Mouse (Mus musculus) intestine, postnatal 0 days (tissue): ENCODE measurements at regions not wholly inside any gene's neighbourhood (a gene's known extent, or its start where the extent isn't known, plus 50 kb on each side); places are given as distances from the start of the nearest gene placed in this dataset.
A peak's percentile ranks its signal among the peaks of the same experiment; 100 is the strongest.

Experiments used
- ATAC-seq: fragments of 200-750 bp; cut with Nextera tagmentation; 2 replicates; pipeline ENCODE4 v1.8.0; 2017; ENCODE audit warnings: mild to moderate bottlenecking, moderate TSS enrichment, moderate library complexity
- H3K27ac ChIP-seq: fragments of 300-500 bp; sonication (generic); 2 replicates; pipeline ENCODE4 v1.5.1; 2014; ENCODE audit warnings: mild to moderate bottlenecking, low read depth, low read length, moderate library complexity
- H3K27me3 ChIP-seq: fragments of 300-500 bp; sonication (generic); replicated peaks from 2 replicates; pipeline ENCODE4 v1.6.1; 2014; ENCODE audit warnings: low read length, mixed read lengths; ENCODE audit not compliant: control insufficient read depth, insufficient read depth
- H3K36me3 ChIP-seq: fragments of 300-500 bp; sonication (generic); 2 replicates; pipeline ENCODE4 v1.6.1; 2014; ENCODE audit warnings: mild to moderate bottlenecking, moderate library complexity; ENCODE audit not compliant: control insufficient read depth, insufficient read depth
- H3K4me1 ChIP-seq: fragments of 300-500 bp; sonication (generic); replicated peaks from 2 replicates; pipeline ENCODE4 v1.6.1; 2014; ENCODE audit warnings: antibody characterized with exemption, low read length, mixed read lengths; ENCODE audit not compliant: control insufficient read depth, insufficient read depth
- H3K4me2 ChIP-seq: fragments of 300-500 bp; sonication (generic); replicated peaks from 2 replicates; pipeline ENCODE4 v1.6.1; 2014; ENCODE audit warnings: low read depth, mild to moderate bottlenecking, moderate library complexity
- H3K4me3 ChIP-seq: fragments of 300-500 bp; sonication (generic); 2 replicates; pipeline ENCODE4 v1.5.1; 2014; ENCODE audit warnings: low read depth, low read length
- H3K9ac ChIP-seq: fragments of 300-500 bp; sonication (generic); 2 replicates; pipeline ENCODE4 v1.6.1; 2014; ENCODE audit warnings: mild to moderate bottlenecking, low read depth, low read length
- H3K9me3 ChIP-seq: fragments of 300-500 bp; sonication (generic); 2 replicates; pipeline ENCODE4 v1.6.1; 2016; ENCODE audit warnings: mixed run types; ENCODE audit not compliant: control insufficient read depth
- CTCF ChIP-seq: sonication (generic); IDR thresholded peaks from 2 replicates; pipeline ENCODE4 v1.5.1; 2016; ENCODE audit warnings: low read depth, mild to moderate bottlenecking, control low read depth, antibody characterized with exemption, moderate library complexity
- WGBS: fragments of 180-500 bp; shearing (Covaris S2); extraction: QIAGEN DNeasy Blood & Tissue Kit; methylation state at CpG from one replicate; pipeline ENCODE4 v1.1.7; 2014; 5-methylcytosine and 5-hydroxymethylcytosine counted together

GRCm38 (mm10) chr14:106669281-106669680 is 563.3 kb downstream of the Trim52 start:
- Histone ChIP-seq H3K27me3 (no peaks in the 10 kb centered on the region), H3K4me3 (no peak overlapping the region), H3K36me3 (no peaks in the 10 kb centered on the region), H3K4me2 (no peak overlapping the region), H3K9ac (no peak overlapping the region), H3K27ac (no peak overlapping the region), H3K4me1 (no peaks in the 10 kb centered on the region), H3K9me3 (no peaks in the 10 kb centered on the region)
- no peak for ATAC-seq
- 55% methylated on average over 4 of the region's 4 CpGs for WGBS
- no peak for TF ChIP-seq CTCF

DNA sequence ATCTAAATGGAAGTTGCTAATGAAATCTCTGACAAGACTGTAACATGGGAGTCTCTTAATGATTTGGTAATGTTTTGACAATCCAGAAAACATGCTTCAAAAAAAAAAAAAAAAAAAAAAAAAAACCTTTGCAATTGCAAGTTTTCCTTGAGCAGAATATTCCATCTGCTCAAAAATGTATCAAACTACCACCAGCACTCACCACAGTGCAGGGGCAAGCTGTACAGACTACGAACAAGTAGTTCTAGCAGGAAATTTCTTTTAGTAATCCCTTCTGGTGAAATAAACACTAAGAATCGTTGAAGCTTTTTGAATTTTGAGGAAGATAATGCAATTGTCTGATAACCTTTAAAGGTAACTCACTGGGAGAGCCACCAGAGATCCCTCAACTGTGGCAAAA is 572.0 kb downstream of the Trim52 start:
- Histone ChIP-seq H3K9me3 (no peaks in the 10 kb centered on the region), H3K4me2 (no peak overlapping the region), H3K9ac (no peak overlapping the region), H3K4me3 (no peak overlapping the region), H3K27me3 (no peaks in the 10 kb centered on the region), H3K4me1 (no peaks in the 10 kb centered on the region), H3K27ac (no peak overlapping the region), H3K36me3 (no peaks in the 10 kb centered on the region)
- no peak for TF ChIP-seq CTCF
- no peak for ATAC-seq
- 75% methylated on average over 2 of the region's 2 CpGs for WGBS

GRCm38 (mm10) chr14:106681193-106681592 is 575.2 kb downstream of the Trim52 start:
- Histone ChIP-seq H3K36me3 (no peaks in the 10 kb centered on the region), H3K9me3 (no peaks in the 10 kb centered on the region), H3K27ac (no peak overlapping the region), H3K9ac (no peak overlapping the region), H3K27me3 (no peaks in the 10 kb centered on the region), H3K4me3 (no peak overlapping the region), H3K4me1 (no peaks in the 10 kb centered on the region), H3K4me2 (no peak overlapping the region)
- no peak for ATAC-seq
- 59% methylated on average over 4 of the region's 4 CpGs for WGBS
- no peak for TF ChIP-seq CTCF

GRCm38 (mm10) chr14:106687361-106687760 is 581.4 kb downstream of the Trim52 start:
- no peaks in the 10 kb centered on the region for H3K4me1 ChIP-seq
- H3K9me3 ChIP-seq: no peaks in the 10 kb centered on the region
- no peak overlapping the region for H3K4me3 ChIP-seq
- H3K4me2 ChIP-seq: no peak overlapping the region
- TF ChIP-seq CTCF: no peak
- H3K27me3 ChIP-seq: no peaks in the 10 kb centered on the region
- H3K36me3 ChIP-seq: no peaks in the 10 kb centered on the region
- ATAC-seq: no peak
- WGBS: 75% methylated on average over 3 of the region's 3 CpGs
- no peak overlapping the region for H3K9ac ChIP-seq
- H3K27ac ChIP-seq: no peak overlapping the region

DNA sequence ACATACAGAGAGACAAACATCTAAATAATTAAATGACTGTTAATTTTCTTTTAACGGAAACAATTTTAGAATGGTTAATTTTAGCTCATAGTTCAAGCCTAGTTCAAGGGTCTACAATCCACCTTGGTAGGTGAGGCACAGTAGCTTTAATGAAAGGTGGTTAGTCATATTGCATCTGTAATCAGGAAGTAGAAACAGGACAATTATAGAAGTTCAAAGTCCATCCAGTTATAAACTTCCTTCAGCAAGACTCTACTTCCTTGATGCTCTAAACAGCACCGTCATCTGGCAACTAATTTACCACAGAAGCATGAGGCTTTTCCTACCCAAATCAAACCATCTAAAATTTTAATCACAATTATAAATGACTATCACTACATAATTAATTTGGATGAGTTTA is 608.0 kb downstream of the Trim52 start:
- no peak for TF ChIP-seq CTCF
- WGBS: 44% methylated on average over 2 of the region's 2 CpGs
- Histone ChIP-seq H3K36me3 (no peaks in the 10 kb centered on the region), H3K27me3 (no peaks in the 10 kb centered on the region), H3K4me3 (no peak overlapping the region), H3K9ac (no peak overlapping the region), H3K9me3 (no peaks in the 10 kb centered on the region), H3K4me2 (no peak overlapping the region), H3K27ac (no peak overlapping the region), H3K4me1 (no peaks in the 10 kb centered on the region)
- ATAC-seq: peak; percentile 98

DNA sequence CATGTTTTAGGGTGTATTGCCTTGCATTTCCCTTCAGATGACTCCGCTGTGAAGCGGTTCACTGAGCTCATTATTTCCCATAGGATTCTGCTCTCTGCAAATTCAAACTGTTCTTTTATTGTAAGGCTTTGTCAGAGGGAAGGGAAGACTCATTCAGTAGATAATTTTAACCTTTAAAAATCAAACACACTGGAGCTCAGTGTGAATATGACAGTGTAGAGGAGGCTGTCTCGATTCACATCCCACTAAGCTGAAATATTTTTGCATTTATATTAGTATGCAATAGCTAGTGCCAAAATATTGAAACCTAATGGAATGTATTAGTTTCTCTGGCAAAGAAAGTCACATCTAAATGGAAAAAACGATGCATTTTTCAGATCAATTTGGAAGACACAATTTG is 627.8 kb downstream of the Trim52 start:
- no peak overlapping the region for H3K4me3 ChIP-seq
- H3K9ac ChIP-seq: no peak overlapping the region
- no peak for TF ChIP-seq CTCF
- no peaks in the 10 kb centered on the region for H3K9me3 ChIP-seq
- H3K27ac ChIP-seq: no peak overlapping the region
- no peaks in the 10 kb centered on the region for H3K4me1 ChIP-seq
- no peaks in the 10 kb centered on the region for H3K27me3 ChIP-seq
- no peak overlapping the region for H3K4me2 ChIP-seq
- no peaks in the 10 kb centered on the region for H3K36me3 ChIP-seq
- 77% methylated on average over 4 of the region's 4 CpGs for WGBS
- no peak for ATAC-seq

- no peak overlapping the region for H3K27ac ChIP-seq
- no peaks in the 10 kb centered on the region for H3K36me3 ChIP-seq
- no peak overlapping the region for H3K4me2 ChIP-seq
- no peaks in the 10 kb centered on the region for H3K27me3 ChIP-seq
- no peaks in the 10 kb centered on the region for H3K9me3 ChIP-seq
- ATAC-seq: no peak
- no peak overlapping the region for H3K9ac ChIP-seq
- TF ChIP-seq CTCF: no peak
- H3K4me1 ChIP-seq: no peaks in the 10 kb centered on the region
- no peak overlapping the region for H3K4me3 ChIP-seq
Measured at GRCm38 (mm10) chr14:106740857-106741256, 634.9 kb downstream of the Trim52 start.
